Mouse (Mus musculus) lung, adult 2 months (tissue): ENCODE data around the gene Trpm8. TPM values are rescaled to one million over a fixed set of nuclear protein-coding genes. Genes with fewer than 3 reads are reported as not detected.

Source experiments
- DNase-seq: peaks from one replicate; pipeline ENCODE4 v3.0.0; 2022
- H3K4me1 ChIP-seq: fragments of 200-500 bp; 2 replicates; pipeline ENCODE4 v1.6.1; 2011; ENCODE audit warnings: low read length; ENCODE audit not compliant: control insufficient read depth, insufficient read depth
- H3K4me3 ChIP-seq: fragments of 200-500 bp; replicated peaks from 2 replicates; pipeline ENCODE3; 2011; ENCODE audit warnings: low read depth, mild to moderate bottlenecking, control low read depth, low read length; ENCODE audit errors: extremely low read depth
- CTCF ChIP-seq: fragments of 200-500 bp; IDR thresholded peaks from 2 replicates; pipeline ENCODE4 v1.5.1; 2011; ENCODE audit warnings: mild to moderate bottlenecking, low read length, control low read depth; ENCODE audit not compliant: insufficient read depth
- POLR2A ChIP-seq: fragments of 200-500 bp; IDR thresholded peaks from 2 replicates; pipeline ENCODE4 v1.6.1; 2011; ENCODE audit warnings: low read depth, mild to moderate bottlenecking, control low read depth, low read length, borderline replicate concordance; ENCODE audit errors: extremely low read depth
- WGBS: fragments of 180-500 bp; shearing (Covaris S2); methylation state at CpG from one replicate; pipeline ENCODE4 v1.1.7; 2018; 5-methylcytosine and 5-hydroxymethylcytosine counted together
- polyA plus RNA-seq: library from polyadenylated mRNA; depleted of rRNA; stranded (reverse); fragments of >200 nt; gene quantifications from 2 replicates; pipeline ENCODE4 v1.2.3, GENCODE M21; 2012

The Trpm8 gene
- polyA plus RNA-seq, 1 experiment = not detected

GRCm38 (mm10) chr1:88233421-88234247, 43.8 kb upstream of the Trpm8 start:
- H3K4me3 ChIP-seq = no peak overlapping the region
- WGBS = 65% methylated on average over 14 of the region's 14 CpGs
- no peak for TF ChIP-seq POLR2A
- TF ChIP-seq CTCF = no peak
- DNase-seq = no peak
- H3K4me1 ChIP-seq = no peaks in the 10 kb centered on the region

- DNase-seq = no peak
- no peak overlapping the region for H3K4me3 ChIP-seq
- H3K4me1 ChIP-seq = no peaks in the 10 kb centered on the region
- no peak for TF ChIP-seq POLR2A
- no peak for TF ChIP-seq CTCF
- 58% methylated on average over 4 of the region's 4 CpGs for WGBS
These were observed 43.2 kb upstream of the Trpm8 start for GRCm38 (mm10) chr1:88234248-88234610.

GRCm38 (mm10) chr1:88234646-88235045, 42.8 kb upstream of the Trpm8 start:
- Histone ChIP-seq H3K4me3 (no peak overlapping the region), H3K4me1 (no peaks in the 10 kb centered on the region)
- TF ChIP-seq POLR2A (no peak), CTCF (no peak)
- DNase-seq = no peak
- 37% methylated on average over 5 of the region's 5 CpGs for WGBS

GRCm38 (mm10) chr1:88235046-88235893, 42.2 kb upstream of the Trpm8 start:
- no peak for DNase-seq
- Histone ChIP-seq H3K4me3 (no peak overlapping the region), H3K4me1 (no peaks in the 10 kb centered on the region)
- WGBS = 61% methylated on average over 11 of the region's 11 CpGs
- TF ChIP-seq CTCF = no peak
- TF ChIP-seq POLR2A = no peak

- H3K4me3 ChIP-seq = no peak overlapping the region
- H3K4me1 ChIP-seq = no peaks in the 10 kb centered on the region
- TF ChIP-seq POLR2A = no peak
- TF ChIP-seq CTCF = no peak
- WGBS = 49% methylated on average over 4 of the region's 4 CpGs
- no peak for DNase-seq
These were observed 41.5 kb upstream of the Trpm8 start for GRCm38 (mm10) chr1:88235894-88236415.

- no peaks in the 10 kb centered on the region for H3K4me1 ChIP-seq
- WGBS = 69% methylated on average over 5 of the region's 5 CpGs
- TF ChIP-seq CTCF = no peak
- TF ChIP-seq POLR2A = no peak
- no peak for DNase-seq
- H3K4me3 ChIP-seq = no peak overlapping the region
These were observed 40.1 kb upstream of the Trpm8 start for GRCm38 (mm10) chr1:88237311-88237710.

GRCm38 (mm10) chr1:88238771-88239170, 38.7 kb upstream of the Trpm8 start:
- DNase-seq = no peak
- whole genome bisulfite sequencing = 71% methylated on average over 6 of the region's 6 CpGs
- Histone ChIP-seq H3K4me1 (no peaks in the 10 kb centered on the region), H3K4me3 (no peak overlapping the region)
- TF ChIP-seq CTCF (no peak), POLR2A (no peak)

GRCm38 (mm10) chr1:88240072-88240471, 37.4 kb upstream of the Trpm8 start:
- no peak overlapping the region for H3K4me3 ChIP-seq
- no peak for DNase-seq
- WGBS = 67% methylated on average over 5 of the region's 5 CpGs
- H3K4me1 ChIP-seq = no peaks in the 10 kb centered on the region
- TF ChIP-seq POLR2A (no peak), CTCF (no peak)

GRCm38 (mm10) chr1:88240579-88240978, 36.9 kb upstream of the Trpm8 start:
- no peak for TF ChIP-seq POLR2A
- TF ChIP-seq CTCF = no peak
- H3K4me3 ChIP-seq = no peak overlapping the region
- no peaks in the 10 kb centered on the region for H3K4me1 ChIP-seq
- DNase-seq = no peak
- 63% methylated on average over 4 of the region's 4 CpGs for WGBS

GRCm38 (mm10) chr1:88243861-88244260, 33.6 kb upstream of the Trpm8 start:
- no peak for DNase-seq
- H3K4me3 ChIP-seq = no peak overlapping the region
- H3K4me1 ChIP-seq = no peaks in the 10 kb centered on the region
- WGBS = 62% methylated on average over 5 of the region's 5 CpGs
- no peak for TF ChIP-seq POLR2A
- TF ChIP-seq CTCF = no peak
